Mouse (Mus musculus): ENCODE results near the gene Six2.
"Not testable (repeated sequence)": the region's sequence is repeated elsewhere in the genome, so short reads cannot be mapped to it uniquely, and the experiment has no call there.

Gene Six2

DNA sequence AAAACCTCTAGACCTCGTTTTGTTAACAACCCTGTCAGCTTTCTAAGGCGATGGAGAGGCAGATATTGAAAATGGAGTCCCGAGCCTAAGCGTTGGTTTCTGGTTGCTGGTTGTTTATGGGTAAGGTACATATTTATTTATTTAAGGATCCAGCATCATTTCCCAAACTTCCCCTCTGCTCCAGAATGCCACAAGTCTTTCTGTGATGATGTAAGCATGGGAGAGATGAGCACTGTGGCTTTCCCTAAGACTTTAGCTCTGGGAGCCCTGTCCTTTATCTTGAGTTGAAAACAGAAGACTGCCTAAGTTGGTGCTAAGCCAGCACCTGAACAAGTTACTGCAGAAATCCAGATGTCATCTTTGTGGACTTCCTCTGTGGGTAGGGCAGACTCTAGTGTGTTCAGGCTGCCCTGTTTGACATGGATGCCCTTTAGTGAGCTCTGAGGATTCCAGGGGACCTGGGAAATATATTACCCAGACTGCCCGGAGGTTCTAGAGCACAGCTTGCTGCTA lies 1.8 kb upstream of the Six2 start:
- DNase-seq: no peak

- DNase-seq: peak; percentile 43 to 64
Measured at GRCm38 (mm10) chr17:85688911-85689806, 1.1 kb upstream of the Six2 start.

DNA sequence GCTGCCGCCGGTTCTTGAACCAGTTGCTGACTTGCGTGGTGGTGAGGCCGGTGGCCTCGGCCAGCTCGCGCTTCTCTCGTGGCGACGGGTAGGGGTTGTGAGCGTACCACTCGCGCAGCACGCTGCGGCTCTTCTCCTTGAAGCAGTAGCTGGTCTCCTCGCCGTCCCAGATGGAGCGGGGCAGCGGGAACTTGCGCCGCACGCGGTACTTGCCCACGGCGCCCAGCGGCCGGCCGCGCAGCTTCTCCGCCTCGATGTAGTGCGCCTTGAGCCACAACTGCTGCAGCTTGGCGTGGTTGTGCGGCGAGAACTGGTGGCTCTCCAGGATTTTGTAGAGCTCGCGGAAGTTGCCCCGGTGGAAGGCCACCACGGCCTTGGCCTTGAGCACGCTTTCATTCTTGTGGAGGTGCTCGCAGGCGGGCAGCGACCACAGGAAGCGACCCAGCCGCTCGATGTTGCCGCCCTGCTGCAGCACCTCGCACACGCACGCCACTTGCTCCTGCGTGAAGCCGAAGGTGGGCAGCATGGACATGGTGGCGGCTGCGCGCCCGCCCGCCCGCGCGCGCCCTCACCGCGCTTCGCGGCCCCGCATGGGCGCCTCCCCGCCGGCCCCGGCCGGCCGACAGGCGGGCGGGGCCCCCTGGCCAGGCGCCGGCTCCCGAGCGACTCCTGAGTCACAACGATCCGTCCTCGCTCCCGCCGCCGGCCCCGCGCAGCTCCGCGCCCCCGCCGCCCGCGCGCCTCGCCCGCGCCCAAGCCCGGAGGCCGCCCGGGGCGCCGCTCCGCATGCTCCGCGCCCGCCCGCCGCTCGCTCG lies 446 bp downstream of the Six2 start:
- DNase-seq: peak; percentile 14 to 32

GRCm38 (mm10) chr17:85686476-85687420 lies 1.3 kb downstream of the Six2 start:
- DNase-seq: no peak

DNA sequence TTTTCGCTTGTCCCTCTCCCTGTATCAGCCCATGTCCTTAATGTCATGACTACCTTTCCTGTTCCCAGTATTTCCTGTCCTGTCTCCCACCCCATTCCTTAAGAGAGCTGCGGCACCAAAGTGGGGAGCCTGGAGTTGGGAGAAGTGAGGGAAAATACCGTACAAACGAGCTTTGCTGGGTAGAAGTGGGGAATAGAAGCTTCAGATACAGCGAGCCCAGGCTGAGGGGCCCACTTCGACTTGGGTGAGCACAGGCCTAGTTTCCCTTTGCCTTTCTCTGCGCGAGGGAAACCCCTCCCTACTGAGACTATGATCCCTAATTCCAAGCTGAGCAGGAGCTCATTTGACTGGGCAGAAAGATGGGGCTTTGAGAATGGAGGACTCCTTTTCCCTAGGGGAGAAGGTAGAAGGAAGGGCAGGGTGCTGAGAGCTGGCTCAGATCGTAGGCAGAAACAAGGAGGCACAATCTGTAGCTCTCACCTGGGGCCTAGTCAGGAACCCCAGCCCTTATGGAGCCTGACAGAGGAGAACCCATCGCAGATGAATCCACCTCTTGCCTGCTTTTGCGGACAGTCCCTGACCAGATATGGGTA lies 2.3 kb downstream of the Six2 start:
- no peak for DNase-seq

DNA sequence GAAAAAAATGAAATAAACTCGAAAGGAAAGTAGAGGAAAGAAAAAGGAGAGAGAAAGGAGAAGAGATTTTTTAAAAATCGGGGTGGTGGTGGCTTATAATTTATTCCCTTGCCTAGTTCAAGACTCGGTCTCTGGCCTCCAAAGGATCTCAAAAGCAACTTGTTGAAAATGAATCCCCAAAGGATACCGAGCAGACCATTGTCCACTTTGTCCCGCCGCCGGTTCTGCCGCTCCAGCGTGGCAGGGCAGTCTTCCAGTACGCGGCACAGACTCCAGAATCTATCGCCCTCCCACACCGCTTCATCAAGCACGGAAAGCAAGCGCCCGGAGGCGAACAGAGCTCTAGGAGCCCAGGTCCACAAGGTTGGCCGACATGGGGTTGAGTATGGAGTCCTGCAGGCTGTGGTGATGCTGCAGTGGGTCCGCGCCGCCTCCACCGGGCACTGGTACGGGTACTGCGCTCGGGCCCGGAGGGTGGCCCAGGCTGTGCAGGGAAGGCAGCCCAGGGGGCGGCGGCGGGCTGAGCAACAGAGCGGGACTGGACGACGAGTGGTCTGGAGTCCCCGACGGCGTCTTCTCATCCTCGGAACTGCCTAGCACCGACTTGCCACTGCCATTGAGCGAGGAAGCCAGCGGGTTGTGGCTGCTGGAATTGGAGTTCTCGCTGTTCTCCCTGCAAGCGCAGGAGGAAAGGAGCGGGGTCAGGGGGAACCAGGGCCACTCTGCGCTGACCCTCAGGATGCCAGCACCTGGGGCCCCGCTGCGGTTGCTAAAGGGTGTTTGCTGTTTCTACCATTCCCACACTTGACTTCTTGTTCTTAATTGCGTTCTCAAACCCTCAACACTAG lies 3.0 kb downstream of the Six2 start:
- DNase-seq: no peak

GRCm38 (mm10) chr17:85684436-85684835 lies 3.6 kb downstream of the Six2 start:
- not testable (repeated sequence) for DNase-seq

DNA sequence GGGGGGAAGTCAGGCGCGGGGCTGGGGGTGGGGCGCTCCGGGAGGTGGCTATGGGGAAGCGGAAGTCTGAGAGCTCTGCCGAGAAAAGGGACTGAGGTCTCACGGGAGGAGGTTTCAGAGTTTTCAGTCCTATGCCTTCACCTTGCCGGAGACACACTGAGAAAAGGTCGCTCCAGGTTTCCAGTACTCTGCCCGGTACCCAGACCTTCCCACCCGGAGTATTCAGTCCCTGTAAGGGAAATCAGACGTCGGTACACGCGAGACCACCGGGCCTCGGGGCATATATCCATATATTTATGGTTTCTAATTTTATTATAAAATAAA lies 4.1 kb downstream of the Six2 start:
- no peak for DNase-seq

DNA sequence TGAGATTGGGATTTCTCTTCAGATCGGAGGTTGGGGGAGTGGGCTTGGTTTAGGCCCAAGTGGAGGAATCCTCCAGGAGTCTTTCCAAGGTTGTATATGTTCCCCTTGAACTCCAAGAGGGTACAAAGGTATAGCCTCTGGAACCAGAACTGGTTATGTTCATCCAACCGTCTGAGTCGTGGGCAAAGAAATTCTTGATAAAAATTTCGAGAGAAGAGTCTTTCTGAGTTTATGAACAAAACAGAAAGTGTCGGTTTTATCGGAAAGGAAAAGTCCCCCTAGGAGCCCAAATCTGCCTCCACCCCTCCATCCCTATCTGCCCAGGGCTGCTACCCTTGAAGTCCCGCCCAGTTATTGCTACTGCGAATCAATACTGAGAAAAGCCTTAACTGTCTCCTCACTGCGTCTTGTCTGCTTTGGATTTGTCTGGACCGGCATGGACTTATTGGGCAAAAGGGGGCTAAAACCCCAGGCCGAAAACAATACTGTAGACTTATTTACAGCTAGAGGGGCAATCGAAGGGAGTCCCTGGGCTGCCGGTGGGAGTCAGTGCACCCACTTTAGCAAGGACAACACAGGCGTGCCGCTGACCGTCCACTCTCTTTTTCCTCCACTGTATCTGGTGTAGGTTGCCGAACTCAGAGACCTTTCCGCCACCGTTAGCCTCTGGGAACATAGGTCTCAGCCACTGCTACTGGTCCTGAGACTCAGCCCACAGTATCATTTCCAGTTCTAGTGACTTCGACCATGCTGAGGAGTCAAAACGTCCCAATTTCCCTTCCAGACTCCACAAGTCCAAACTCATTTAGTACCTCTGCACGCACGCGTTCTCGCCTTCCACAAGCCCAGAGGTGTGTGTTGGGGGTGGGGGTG lies 4.7 kb downstream of the Six2 start:
- no peak for DNase-seq

DNA sequence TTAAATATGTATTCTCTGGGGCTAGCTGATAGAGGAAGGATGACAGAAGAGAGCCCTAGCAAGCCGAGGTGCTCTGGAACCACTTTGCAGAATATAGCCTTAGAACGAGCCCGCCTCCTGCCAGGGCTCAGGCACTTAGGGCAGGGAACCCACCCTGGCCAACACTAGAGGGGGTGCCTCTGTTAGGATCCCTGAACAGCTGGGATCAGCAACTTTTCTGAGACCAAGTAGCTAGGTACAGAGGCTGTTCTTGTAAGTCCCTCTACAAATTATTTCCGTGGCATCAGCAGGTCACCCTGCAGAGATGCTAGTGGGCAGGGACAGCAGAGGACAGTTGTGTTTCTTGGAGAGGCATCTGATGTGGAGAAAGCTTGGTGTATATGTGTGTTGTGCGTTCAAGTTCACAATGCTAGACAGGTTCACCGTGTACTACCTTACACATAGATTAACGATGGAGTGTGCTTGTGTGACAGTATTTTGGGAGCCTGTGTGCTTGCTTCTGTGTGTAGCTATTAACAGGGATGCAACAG lies 5.8 kb downstream of the Six2 start:
- DNase-seq: no peak

- no peak for DNase-seq
Measured at GRCm38 (mm10) chr17:85681741-85682140, 6.3 kb downstream of the Six2 start.

- DNase-seq: no peak
Measured at GRCm38 (mm10) chr17:85680851-85681550, 7.1 kb downstream of the Six2 start.

DNA sequence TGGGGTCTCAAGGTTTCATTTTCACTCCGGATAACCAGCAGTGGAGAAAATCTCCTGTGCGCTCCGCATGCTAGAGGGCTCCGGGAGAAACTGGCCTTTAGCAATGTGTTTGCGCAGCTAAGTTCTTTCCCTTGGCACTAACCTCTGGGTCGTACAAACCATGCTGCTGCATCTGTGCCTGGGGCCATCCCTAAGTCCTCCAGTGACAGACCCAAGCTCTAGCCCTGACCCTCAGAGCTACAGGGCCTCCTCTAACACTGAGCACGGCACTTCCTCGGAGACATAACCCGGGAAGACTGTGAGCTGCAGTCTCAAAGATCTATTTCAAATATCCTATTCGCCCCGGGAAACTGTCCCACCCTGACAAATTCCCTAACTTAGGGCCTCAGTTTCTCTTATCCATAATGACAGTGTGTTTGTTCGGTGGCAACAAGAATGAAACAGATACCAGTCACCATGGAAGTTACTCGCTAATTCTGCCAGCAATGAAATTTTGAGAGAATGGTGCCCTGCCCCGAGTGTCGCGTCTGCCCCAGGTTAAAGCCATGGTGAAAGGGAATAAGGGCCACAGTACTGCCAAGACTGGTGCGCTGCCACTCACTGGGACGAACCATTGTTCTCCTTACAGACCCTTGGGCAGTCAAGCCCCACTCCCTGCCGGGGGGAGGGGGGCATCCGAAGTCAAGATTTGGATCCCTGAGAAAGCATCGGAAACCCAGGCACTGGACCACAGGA lies 7.8 kb downstream of the Six2 start:
- DNase-seq: no peak

- DNase-seq: peak; percentile 51 to 56
Measured at GRCm38 (mm10) chr17:85679651-85680050, 8.4 kb downstream of the Six2 start.

GRCm38 (mm10) chr17:85664618-85665320 lies 23.3 kb downstream of the Six2 start:
- DNase-seq: peak; percentile 65 to 74

- no peak for DNase-seq
Measured at GRCm38 (mm10) chr17:85664202-85664601, 23.9 kb downstream of the Six2 start.

DNA sequence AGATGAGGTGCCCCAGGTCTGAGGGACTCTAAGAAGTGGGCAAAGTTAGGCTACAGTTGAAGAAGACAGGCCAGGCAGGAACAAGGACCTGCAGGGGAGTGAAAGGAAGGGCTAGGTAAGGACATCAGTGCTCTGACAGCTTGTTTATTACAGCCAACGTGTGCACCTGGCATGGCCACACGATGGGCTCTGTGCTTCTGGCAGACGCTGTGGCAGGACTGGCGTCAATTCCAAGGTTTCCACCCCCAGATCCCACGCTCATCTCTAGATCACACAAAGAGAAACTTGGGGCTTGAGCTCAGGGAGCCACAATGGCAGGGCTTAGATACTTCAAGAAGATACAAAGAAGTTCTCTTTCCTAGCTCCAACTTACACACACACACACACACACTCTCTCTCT lies 26.6 kb downstream of the Six2 start:
- DNase-seq: no peak

- no peak for DNase-seq
Measured at GRCm38 (mm10) chr17:85660016-85660415, 28.1 kb downstream of the Six2 start.

All from lung, postnatal 4 days (tissue).